Mouse (Mus musculus) C2C12 (cell line): ENCODE measurements at regions not wholly inside any gene's neighbourhood (a gene's known extent, or its start where the extent isn't known, plus 50 kb on each side); places are given as distances from the start of the nearest gene placed in this dataset.
"Not testable (repeated sequence)": the region's sequence is repeated elsewhere in the genome, so short reads cannot be mapped to it uniquely, and the experiment has no call there.

Source experiments
- H3K27me3 ChIP-seq: one replicate; pipeline ENCODE4 v1.6.1; 2011; ENCODE audit not compliant: control insufficient read depth, insufficient read depth, insufficient read length
- H3K36me3 ChIP-seq: one replicate; pipeline ENCODE4 v1.6.1; 2011; ENCODE audit not compliant: control insufficient read depth, insufficient read depth
- H3K4me3 ChIP-seq: one replicate; pipeline ENCODE4 v1.5.1; 2011; ENCODE audit warnings: mild to moderate bottlenecking, control low read depth; ENCODE audit not compliant: poor library complexity, insufficient read depth, severe bottlenecking
- H3K79me2 ChIP-seq: one replicate; pipeline ENCODE4 v1.6.1; 2011; ENCODE audit not compliant: control insufficient read depth, insufficient read depth
- H3K79me3 ChIP-seq: one replicate; pipeline ENCODE4 v1.6.1; 2011; ENCODE audit warnings: low read depth, control low read depth
- H3ac ChIP-seq: one replicate; pipeline ENCODE3; 2011; ENCODE audit warnings: low read depth; ENCODE audit not compliant: control insufficient read depth, insufficient read length
- CEBPB ChIP-seq: IDR thresholded peaks from one replicate; pipeline ENCODE4 v1.6.1; 2011; ENCODE audit warnings: low read depth, mild to moderate bottlenecking, control low read depth, moderate library complexity
- CTCF ChIP-seq: IDR thresholded peaks from one replicate; pipeline ENCODE4 v1.5.1; 2011; ENCODE audit not compliant: control insufficient read depth, insufficient read depth, insufficient read length
- FOSL1 ChIP-seq: IDR thresholded peaks from one replicate; pipeline ENCODE4 v1.8.0; 2011; ENCODE audit warnings: mild to moderate bottlenecking, low read length; ENCODE audit not compliant: poor library complexity, insufficient read depth, severe bottlenecking
- MAX ChIP-seq: IDR thresholded peaks from one replicate; pipeline ENCODE4 v1.6.1; 2011; ENCODE audit warnings: mild to moderate bottlenecking, control low read depth
- MYOD1 ChIP-seq: IDR thresholded peaks from one replicate; pipeline ENCODE4 v1.6.1; 2011; ENCODE audit warnings: low read depth; ENCODE audit not compliant: control insufficient read depth, insufficient read length
- MYOG ChIP-seq: IDR thresholded peaks from one replicate; pipeline ENCODE4 v1.6.1; 2011; ENCODE audit not compliant: control insufficient read depth, insufficient read length; ENCODE audit errors: extremely low read depth
- USF1 ChIP-seq: IDR thresholded peaks from one replicate; pipeline ENCODE4 v1.6.1; 2011; ENCODE audit warnings: low read depth, mild to moderate bottlenecking, control low read depth, moderate library complexity

DNA sequence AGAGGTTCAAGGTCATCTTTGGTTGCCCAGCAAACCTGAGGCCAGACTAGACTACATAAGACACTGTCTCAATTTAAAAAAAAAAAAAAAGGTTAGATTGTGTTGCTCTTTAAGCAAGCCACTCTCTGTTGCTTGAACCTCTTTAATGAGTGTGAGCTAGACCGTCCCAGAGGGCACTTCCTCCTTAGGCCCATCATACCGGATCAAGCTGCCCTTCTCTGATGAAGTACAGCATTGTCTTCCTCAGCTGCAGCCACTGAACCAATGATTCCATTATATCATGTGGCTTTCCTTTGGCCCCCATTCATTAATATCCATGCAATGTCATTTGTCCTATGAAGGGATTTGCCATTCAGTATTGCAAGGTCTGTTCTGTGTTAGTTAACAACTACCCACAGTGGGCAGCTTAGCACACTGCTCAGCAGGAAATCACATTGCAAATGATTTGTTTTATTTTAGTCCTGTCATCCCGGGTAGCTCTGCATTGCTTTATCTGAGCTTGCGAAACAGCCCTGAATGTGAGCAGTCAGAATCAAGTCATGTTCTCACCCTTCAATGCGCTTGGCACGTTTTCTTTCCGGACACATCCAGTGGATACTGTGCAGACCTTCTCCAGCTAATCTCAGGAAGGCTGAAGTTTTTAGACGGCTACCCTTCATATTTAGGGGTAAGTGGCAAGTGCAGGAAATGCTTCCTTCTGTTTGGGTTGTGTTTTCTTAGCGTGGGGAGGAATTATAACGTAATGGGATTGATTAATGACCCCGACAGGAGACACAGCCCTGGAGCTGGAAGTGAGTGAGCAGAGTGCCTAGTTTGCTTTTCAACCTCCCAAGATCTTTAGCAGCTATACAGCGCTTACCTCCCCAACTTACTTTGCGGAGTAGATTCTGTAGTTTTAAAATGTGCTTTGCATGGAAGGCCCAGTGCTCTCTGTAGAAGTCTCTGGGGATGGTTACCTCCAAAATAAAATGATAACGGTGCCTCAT is 82.2 kb upstream of the Slc25a13 start:
- no peak overlapping the region for H3ac ChIP-seq
- no peaks in the 10 kb centered on the region for H3K36me3 ChIP-seq
- H3K4me3 ChIP-seq: no peak overlapping the region
- H3K79me2 ChIP-seq: no peaks in the 10 kb centered on the region
- no peak for TF ChIP-seq MYOG
- TF ChIP-seq CEBPB: no peak
- TF ChIP-seq CTCF: no peak
- no peak for TF ChIP-seq FOSL1
- no peak for TF ChIP-seq MYOD1
- TF ChIP-seq USF1: no peak
- no peak for TF ChIP-seq MAX
- no peaks in the 10 kb centered on the region for H3K79me3 ChIP-seq
- no peaks in the 10 kb centered on the region for H3K27me3 ChIP-seq

DNA sequence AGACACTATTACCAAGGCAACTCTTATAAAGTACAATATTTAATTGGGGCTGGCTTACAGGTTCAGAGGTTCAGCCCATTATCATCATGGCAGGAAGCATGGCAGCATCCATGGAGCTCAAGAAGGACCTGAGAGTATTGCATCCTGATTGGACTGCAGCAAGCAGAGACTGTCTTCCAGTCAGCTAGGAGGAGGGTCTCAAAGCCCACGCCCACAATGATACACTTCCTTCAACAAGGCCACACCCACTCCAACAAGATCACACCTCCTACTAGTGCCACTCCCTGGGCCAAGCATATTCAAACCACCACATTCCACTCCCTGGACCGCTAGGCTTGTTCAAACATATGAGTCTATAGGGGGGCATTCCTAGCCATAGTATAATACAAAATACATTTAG is 78.6 kb upstream of the Slc25a13 start:
- not testable (repeated sequence) for H3K79me2 ChIP-seq, H3K4me3 ChIP-seq, H3ac ChIP-seq, H3K27me3 ChIP-seq, H3K79me3 ChIP-seq, H3K36me3 ChIP-seq

DNA sequence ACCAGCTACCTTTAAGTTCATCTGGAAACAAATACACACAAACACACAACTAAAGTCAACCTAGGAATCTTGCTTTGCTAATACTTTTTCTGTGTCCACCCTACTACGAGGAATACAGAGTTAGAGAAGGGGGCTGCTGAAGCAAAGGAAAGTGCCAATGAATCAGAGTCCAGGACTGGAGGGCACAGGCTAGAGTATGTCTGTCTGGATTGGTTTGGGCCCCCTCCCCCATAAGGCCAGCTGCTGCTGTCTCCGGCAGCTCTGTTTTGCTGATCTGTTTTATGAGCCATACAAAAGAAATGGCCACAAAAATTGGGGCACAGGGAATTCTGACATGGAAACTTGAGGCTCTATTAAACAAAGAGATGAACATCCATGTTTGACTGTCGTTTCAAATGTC is 74.8 kb upstream of the Slc25a13 start:
- Histone ChIP-seq H3K36me3 (no peaks in the 10 kb centered on the region), H3K79me3 (no peaks in the 10 kb centered on the region), H3K27me3 (no peaks in the 10 kb centered on the region), H3K79me2 (no peaks in the 10 kb centered on the region), H3ac (no peak overlapping the region), H3K4me3 (no peak overlapping the region)
- no peak for TF ChIP-seq CEBPB

DNA sequence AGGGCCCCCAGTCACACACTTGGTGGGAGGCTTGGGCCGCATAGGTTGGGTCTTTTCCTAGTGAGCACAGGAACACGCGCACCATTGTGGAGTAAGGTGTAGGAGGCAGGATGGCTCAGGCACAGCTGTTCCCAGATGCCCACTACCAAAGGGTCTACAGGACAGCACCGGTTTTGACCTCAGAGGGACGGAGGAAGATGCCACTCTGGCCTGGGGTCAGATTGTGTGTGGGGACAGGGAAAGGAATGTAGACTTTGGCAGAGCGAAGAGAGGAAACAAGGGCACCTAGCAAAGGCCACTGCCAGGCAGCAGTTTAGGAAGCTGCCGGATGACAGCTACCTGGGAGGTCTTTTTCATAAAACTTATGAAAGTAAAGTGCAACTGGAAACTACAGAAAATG is 73.5 kb upstream of the Slc25a13 start:
- no peak overlapping the region for H3ac ChIP-seq
- no peaks in the 10 kb centered on the region for H3K27me3 ChIP-seq
- TF ChIP-seq CEBPB: no peak
- no peak for TF ChIP-seq MYOD1
- H3K79me3 ChIP-seq: no peaks in the 10 kb centered on the region
- no peaks in the 10 kb centered on the region for H3K36me3 ChIP-seq
- H3K4me3 ChIP-seq: no peak overlapping the region
- no peaks in the 10 kb centered on the region for H3K79me2 ChIP-seq

DNA sequence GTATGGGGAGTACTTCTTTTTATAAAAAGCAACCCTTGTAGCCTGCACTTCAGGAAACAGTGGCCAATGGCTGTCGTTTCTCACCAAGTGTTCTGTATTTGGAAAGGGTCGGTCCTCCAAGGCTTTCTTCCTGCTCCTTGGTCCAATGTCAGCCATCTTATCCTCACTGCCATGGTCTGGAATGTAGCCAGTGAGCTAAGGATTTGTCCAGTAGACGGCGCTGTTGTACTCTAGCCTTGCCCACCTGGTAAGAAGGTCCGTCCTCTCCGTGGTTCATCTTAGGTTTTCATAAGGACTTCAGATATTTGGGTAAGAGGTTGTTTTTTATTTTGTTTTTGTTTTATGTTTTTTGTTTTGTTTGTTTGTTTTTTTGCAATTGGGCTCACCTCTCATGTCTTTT is 72.8 kb upstream of the Slc25a13 start:
- Histone ChIP-seq H3K36me3 (no peaks in the 10 kb centered on the region), H3K4me3 (no peak overlapping the region), H3ac (no peak overlapping the region), H3K79me2 (no peaks in the 10 kb centered on the region), H3K27me3 (no peaks in the 10 kb centered on the region), H3K79me3 (no peaks in the 10 kb centered on the region)
- TF ChIP-seq FOSL1 (no peak), CTCF (no peak), MYOG (no peak), MAX (no peak), CEBPB (no peak), USF1 (no peak)

DNA sequence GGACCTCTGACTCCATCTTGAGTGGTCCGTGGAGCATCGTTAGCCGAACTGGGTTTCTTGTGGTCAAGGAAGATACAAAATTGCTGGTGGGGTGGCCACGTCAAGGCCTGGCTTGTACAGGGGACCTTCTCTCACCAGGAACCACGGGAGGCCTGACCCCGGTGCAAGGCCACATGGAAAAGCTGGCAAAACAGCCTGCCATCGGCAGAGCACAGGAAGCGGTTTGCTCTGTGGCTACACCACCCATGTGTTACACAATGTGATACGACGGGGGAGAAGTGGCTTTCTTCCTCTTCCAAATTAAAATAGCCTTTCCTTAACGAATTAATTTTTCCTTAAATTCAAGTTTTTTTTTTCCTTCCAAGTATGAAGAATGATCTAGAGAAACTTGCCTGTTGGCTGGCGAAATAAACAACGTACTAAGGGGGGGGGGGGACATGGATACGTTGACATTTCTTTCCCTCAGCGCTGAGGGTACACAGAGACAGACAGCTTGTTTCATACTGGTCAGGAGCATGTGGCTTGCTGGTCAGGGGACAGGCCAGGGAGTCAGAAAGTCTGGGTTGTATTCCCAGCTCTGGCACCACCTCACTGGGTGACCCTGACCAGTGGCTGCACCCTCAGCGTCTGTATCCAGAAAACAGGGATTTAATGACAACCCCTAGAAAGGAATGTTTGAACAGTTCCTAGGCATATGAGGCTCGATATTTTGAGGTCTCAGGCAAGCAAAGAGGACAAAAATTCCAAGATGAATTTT is 64.0 kb upstream of the Slc25a13 start:
- no peak for TF ChIP-seq CTCF
- no peak for TF ChIP-seq CEBPB
- TF ChIP-seq MYOG: no peak
- TF ChIP-seq MAX: no peak
- TF ChIP-seq FOSL1: no peak
- TF ChIP-seq USF1: no peak
- TF ChIP-seq MYOD1: no peak
- Histone ChIP-seq H3K4me3 (no peak overlapping the region), H3K79me2 (no peaks in the 10 kb centered on the region), H3K79me3 (no peaks in the 10 kb centered on the region), H3ac (no peak overlapping the region), H3K36me3 (no peaks in the 10 kb centered on the region), H3K27me3 (no peaks in the 10 kb centered on the region)
